Mouse (Mus musculus): ENCODE data around the gene Egln2. TPM values are rescaled to one million over a fixed set of nuclear protein-coding genes. Genes with fewer than 3 reads are reported as not detected.

Egln2 gene
- polyA plus RNA-seq, 1 experiment from 2014 or later = 64.4 TPM

GRCm38 (mm10) chr7:27197136-27197535 lies 30.5 kb upstream of the Egln2 start:
- H3K36me3 ChIP-seq (ENCODE audit: insufficient read depth, low read length) = peaks cover 16% of the 10 kb centered on the region
- peaks cover 7% of the 10 kb centered on the region for H3K4me1 ChIP-seq (replicated peaks; ENCODE audit: insufficient read depth, low read length)
- H3K27ac ChIP-seq = no peak overlapping the region
- WGBS = 95% methylated on average over 3 of the region's 3 CpGs
- no peak for DNase-seq (ENCODE audit: low spot score)
- no peaks in the 10 kb centered on the region for H3K9me3 ChIP-seq (replicated peaks; ENCODE audit: low read length)
- no peak overlapping the region for H3K4me3 ChIP-seq (replicated peaks; ENCODE audit: low read depth, low read length)
- ATAC-seq (replicated peaks; ENCODE audit: low FRiP score, low read depth) = no peak
- H3K27me3 ChIP-seq (ENCODE audit: insufficient read depth, low read length) = no peaks in the 10 kb centered on the region
- H3K9ac ChIP-seq (ENCODE audit: low read depth, low read length) = no peak overlapping the region
- H3K4me2 ChIP-seq (ENCODE audit: low read length) = no peak overlapping the region
- TF ChIP-seq CTCF (IDR thresholded peaks at IDR 0.05; ENCODE audit: low read depth) = no peak

- Histone ChIP-seq H3K4me1 (replicated peaks; ENCODE audit: insufficient read depth, low read length) (peaks cover 7% of the 10 kb centered on the region), H3K9me3 (replicated peaks; ENCODE audit: low read length) (no peaks in the 10 kb centered on the region), H3K9ac (ENCODE audit: low read depth, low read length) (peak within 1 kb of the TSS; percentile 96)
Observed at GRCm38 (mm10) chr7:27195681-27196611, 29.3 kb upstream of the Egln2 start, which contains the start of the genes BC024978 and Snrpa. BC024978 (plus strand) TSS chr7:27195781. Snrpa (minus strand) TSS chr7:27196271.

GRCm38 (mm10) chr7:27193731-27194130 lies 27.1 kb upstream of the Egln2 start:
- ATAC-seq (replicated peaks; ENCODE audit: low FRiP score, low read depth) (no peak), DNase-seq (ENCODE audit: low spot score) (no peak)
- peaks cover 48% of the 10 kb centered on the region for H3K36me3 ChIP-seq (ENCODE audit: insufficient read depth, low read length)
- H3K9ac ChIP-seq (ENCODE audit: low read depth, low read length) = no peak overlapping the region
- no peak overlapping the region for H3K27ac ChIP-seq
- no peaks in the 10 kb centered on the region for H3K27me3 ChIP-seq (ENCODE audit: insufficient read depth, low read length)
- H3K4me3 ChIP-seq (replicated peaks; ENCODE audit: low read depth, low read length) = no peak overlapping the region
- no peaks in the 10 kb centered on the region for H3K9me3 ChIP-seq (replicated peaks; ENCODE audit: low read length)
- 72% methylated on average over 4 of the region's 4 CpGs for WGBS
- no peak for TF ChIP-seq CTCF (IDR thresholded peaks at IDR 0.05; ENCODE audit: low read depth)
- H3K4me1 ChIP-seq (replicated peaks; ENCODE audit: insufficient read depth, low read length) = peaks cover 7% of the 10 kb centered on the region
- H3K4me2 ChIP-seq (ENCODE audit: low read length) = no peak overlapping the region

More at GRCm38 (mm10) chr7:27195681-27196611, 29.3 kb upstream of the Egln2 start, which contains the start of the genes BC024978 and Snrpa:
- 0 out of 2 replicates have a peak, but pooled peaks have one; percentile 25 for TF ChIP-seq CTCF (IDR thresholded peaks at IDR 0.05; ENCODE audit: low read depth)
- Histone ChIP-seq H3K4me3 (replicated peaks; ENCODE audit: low read depth, low read length) (peak within 1 kb of the TSS; percentile 82), H3K4me2 (ENCODE audit: low read length) (peak within 1 kb of the TSS; percentile 64), H3K36me3 (ENCODE audit: insufficient read depth, low read length) (peaks cover 26% of the 10 kb centered on the region), H3K27me3 (ENCODE audit: insufficient read depth, low read length) (no peaks in the 10 kb centered on the region), H3K27ac (peak within 1 kb of the TSS; percentile 100)
- peak; percentile 100 for DNase-seq (ENCODE audit: low spot score)
- under 1% methylated on average over 64 of the region's 64 CpGs for WGBS
- peak; percentile 99 for ATAC-seq (replicated peaks; ENCODE audit: low FRiP score, low read depth)

GRCm38 (mm10) chr7:27192434-27192833 lies 25.8 kb upstream of the Egln2 start:
- no peak overlapping the region for H3K9ac ChIP-seq (ENCODE audit: low read depth, low read length)
- H3K4me3 ChIP-seq (replicated peaks; ENCODE audit: low read depth, low read length) = no peak overlapping the region
- 92% methylated on average over 5 of the region's 5 CpGs for WGBS
- no peak overlapping the region for H3K27ac ChIP-seq
- DNase-seq (ENCODE audit: low spot score) (no peak), ATAC-seq (replicated peaks; ENCODE audit: low FRiP score, low read depth) (no peak)
- H3K27me3 ChIP-seq (ENCODE audit: insufficient read depth, low read length) = no peaks in the 10 kb centered on the region
- H3K4me1 ChIP-seq (replicated peaks; ENCODE audit: insufficient read depth, low read length) = peaks cover 7% of the 10 kb centered on the region
- H3K9me3 ChIP-seq (replicated peaks; ENCODE audit: low read length) = no peaks in the 10 kb centered on the region
- H3K36me3 ChIP-seq (ENCODE audit: insufficient read depth, low read length) = peaks cover 54% of the 10 kb centered on the region
- no peak for TF ChIP-seq CTCF (IDR thresholded peaks at IDR 0.05; ENCODE audit: low read depth)
- no peak overlapping the region for H3K4me2 ChIP-seq (ENCODE audit: low read length)

- Histone ChIP-seq H3K9me3 (replicated peaks; ENCODE audit: low read length) (no peaks in the 10 kb centered on the region), H3K36me3 (ENCODE audit: insufficient read depth, low read length) (peaks cover 75% of the 10 kb centered on the region), H3K4me2 (ENCODE audit: low read length) (no peak overlapping the region), H3K9ac (ENCODE audit: low read depth, low read length) (no peak overlapping the region), H3K4me3 (replicated peaks; ENCODE audit: low read depth, low read length) (no peak overlapping the region), H3K4me1 (replicated peaks; ENCODE audit: insufficient read depth, low read length) (peaks cover under 1% of the 10 kb centered on the region; the same call in 1 of the 2 replicates), H3K27me3 (ENCODE audit: insufficient read depth, low read length) (no peaks in the 10 kb centered on the region), H3K27ac (no peak overlapping the region)
- ATAC-seq (replicated peaks; ENCODE audit: low FRiP score, low read depth) = no peak
- TF ChIP-seq CTCF (IDR thresholded peaks at IDR 0.05; ENCODE audit: low read depth) = peak; percentile 45; the same call in 1 of the 2 replicates
- 95% methylated on average over 10 of the region's 10 CpGs for WGBS
- no peak for DNase-seq (ENCODE audit: low spot score)
Observed at GRCm38 (mm10) chr7:27189271-27189931, 22.8 kb upstream of the Egln2 start.

- TF ChIP-seq CTCF (IDR thresholded peaks at IDR 0.05; ENCODE audit: low read depth) = no peak
- no peak overlapping the region for H3K4me2 ChIP-seq (ENCODE audit: low read length)
- 89% methylated on average over 5 of the region's 5 CpGs for WGBS
- H3K4me1 ChIP-seq (replicated peaks; ENCODE audit: insufficient read depth, low read length) = no peaks in the 10 kb centered on the region
- no peaks in the 10 kb centered on the region for H3K27me3 ChIP-seq (ENCODE audit: insufficient read depth, low read length)
- H3K4me3 ChIP-seq (replicated peaks; ENCODE audit: low read depth, low read length) = no peak overlapping the region
- DNase-seq (ENCODE audit: low spot score) (no peak), ATAC-seq (replicated peaks; ENCODE audit: low FRiP score, low read depth) (peak; percentile 23; the same call in 1 of the 2 replicates)
- H3K9me3 ChIP-seq (replicated peaks; ENCODE audit: low read length) = no peaks in the 10 kb centered on the region
- H3K36me3 ChIP-seq (ENCODE audit: insufficient read depth, low read length) = peaks cover 49% of the 10 kb centered on the region
- no peak overlapping the region for H3K27ac ChIP-seq
- no peak overlapping the region for H3K9ac ChIP-seq (ENCODE audit: low read depth, low read length)
Observed at GRCm38 (mm10) chr7:27185986-27186385, 19.4 kb upstream of the Egln2 start.
